Mouse (Mus musculus) liver, adult 2 months (tissue): Measurements from ENCODE around the gene Pax2.

Source experiments
- CTCF ChIP-seq: fragments of 200-500 bp; IDR thresholded peaks from 2 replicates; pipeline ENCODE4 v1.5.1; 2011; ENCODE audit warnings: low read depth, low read length, control low read depth
- POLR2A ChIP-seq: fragments of 200-500 bp; IDR thresholded peaks from 2 replicates; pipeline ENCODE4 v1.6.1; 2011; ENCODE audit warnings: low read length, control low read depth; ENCODE audit not compliant: insufficient read depth; ENCODE audit errors: extremely low read depth

DNA sequence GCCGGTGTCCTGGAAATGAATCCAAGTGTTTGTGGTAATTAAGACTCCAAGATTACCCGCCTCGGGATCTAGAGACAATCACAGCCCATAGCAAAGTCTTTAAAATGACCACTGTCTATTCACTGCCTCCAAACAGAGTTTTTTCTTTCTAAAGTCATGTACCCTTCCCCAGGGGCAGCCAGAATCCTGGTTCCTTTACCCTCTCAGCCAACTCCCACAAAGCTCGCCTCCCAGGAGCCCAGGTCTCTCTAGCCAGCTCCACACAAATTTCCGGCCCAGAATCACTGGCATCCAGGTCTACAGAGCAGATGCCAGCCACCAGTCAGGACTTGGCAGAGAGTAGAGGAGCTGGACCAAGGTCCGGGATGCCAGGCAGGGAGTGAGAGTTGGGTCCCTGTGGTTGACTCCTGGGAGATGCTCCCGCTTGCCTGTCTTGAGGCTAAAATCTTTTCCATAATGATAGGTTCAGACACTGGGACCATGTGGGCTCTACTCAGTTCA is 6.3 kb downstream of the Pax2 start:
- TF ChIP-seq CTCF (no peak), POLR2A (no peak)
